Mouse (Mus musculus): ENCODE measurements at regions not wholly inside any gene's neighbourhood (a gene's known extent, or its start where the extent isn't known, plus 50 kb on each side); places are given as distances from the start of the nearest gene placed in this dataset.
"Not testable (repeated sequence)": the region's sequence is repeated elsewhere in the genome, so short reads cannot be mapped to it uniquely, and the experiment has no call there.

- DNase-seq (ENCODE audit: low spot score): no peak
Observed at GRCm38 (mm10) chr13:44673967-44674357, 55.3 kb upstream of the Jarid2 start.

- DNase-seq (ENCODE audit: low spot score): no peak
Observed at GRCm38 (mm10) chr13:44674926-44675650, 54.2 kb upstream of the Jarid2 start.

DNA sequence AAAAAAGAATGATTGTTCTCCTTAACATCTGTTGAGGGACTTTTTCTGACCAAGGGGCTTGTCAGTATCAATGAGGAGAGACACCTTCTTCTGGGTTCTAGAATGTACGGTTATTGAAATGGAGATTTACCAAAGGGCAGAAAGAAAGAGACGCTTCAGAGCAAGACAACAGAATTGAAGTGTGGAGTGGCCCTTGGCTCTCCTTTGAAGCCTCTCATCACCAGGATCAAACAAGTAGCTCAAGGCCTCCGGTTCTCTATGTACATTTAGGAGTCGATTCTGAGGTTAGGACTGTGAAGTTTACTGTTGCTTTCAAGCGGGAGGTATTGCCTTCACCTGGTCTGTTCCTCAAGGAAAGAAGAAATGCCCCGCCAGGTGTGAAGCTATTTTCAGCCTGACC lies 53.2 kb upstream of the Jarid2 start:
- DNase-seq (ENCODE audit: low spot score): no peak

DNA sequence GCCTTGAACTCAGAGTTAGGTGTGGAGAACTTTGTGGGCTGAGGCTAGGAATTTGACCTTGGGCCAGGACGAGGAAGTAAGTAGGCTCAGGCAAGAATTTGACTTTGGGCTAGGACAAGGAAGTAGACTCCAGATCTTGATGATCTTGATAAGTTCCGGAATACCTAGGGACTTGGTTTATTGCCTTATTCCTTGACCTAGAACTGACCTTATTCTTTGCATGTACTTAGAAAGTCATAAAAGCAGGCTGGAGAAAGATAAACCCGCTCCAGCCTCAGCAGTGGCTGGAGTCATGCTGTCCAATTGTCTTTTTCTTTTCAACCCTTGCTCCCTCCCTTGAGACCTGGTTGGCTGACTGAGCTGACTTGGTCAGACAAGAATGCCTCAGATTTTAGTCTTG lies 51.2 kb upstream of the Jarid2 start:
- no peak for DNase-seq (ENCODE audit: low spot score)

- DNase-seq (ENCODE audit: low spot score): not testable (repeated sequence)
Observed at GRCm38 (mm10) chr13:44679457-44679856, 49.8 kb upstream of the Jarid2 start.

Data from urinary bladder, postnatal 25 days (tissue).